Mouse (Mus musculus) liver, embryonic 15.5 days (tissue): ENCODE measurements around the gene Ly9. TPM values are rescaled to one million over a fixed set of nuclear protein-coding genes. Genes with fewer than 3 reads are reported as not detected.

Experiments used
- ATAC-seq: fragments of 200-750 bp; cut with Nextera tagmentation; 2 replicates; pipeline ENCODE4 v1.8.0; 2017; ENCODE audit warnings: moderate number of reproducible peaks, mild to moderate bottlenecking, moderate library complexity; ENCODE audit not compliant: insufficient read depth
- H3K27ac ChIP-seq: fragments of 300-500 bp; sonication (generic); replicated peaks from 2 replicates; pipeline ENCODE4 v1.5.1; 2015; ENCODE audit warnings: mild to moderate bottlenecking, inconsistent platforms
- H3K27me3 ChIP-seq: fragments of 300-500 bp; sonication (generic); 2 replicates; pipeline ENCODE4 v1.6.1; 2015; ENCODE audit warnings: mild to moderate bottlenecking, inconsistent platforms
- H3K36me3 ChIP-seq: fragments of 300-500 bp; sonication (generic); replicated peaks from 2 replicates; pipeline ENCODE4 v1.6.1; 2015; ENCODE audit warnings: moderate library complexity, mild to moderate bottlenecking, inconsistent platforms
- H3K4me1 ChIP-seq: fragments of 300-500 bp; sonication (generic); replicated peaks from 2 replicates; pipeline ENCODE4 v1.6.1; 2015; ENCODE audit warnings: inconsistent platforms
- H3K4me2 ChIP-seq: fragments of 300-500 bp; sonication (generic); 2 replicates; pipeline ENCODE4 v1.6.1; 2015; ENCODE audit warnings: moderate library complexity, mild to moderate bottlenecking, inconsistent platforms
- H3K4me3 ChIP-seq: fragments of 300-500 bp; sonication (generic); replicated peaks from 2 replicates; pipeline ENCODE4 v1.5.1; 2015; ENCODE audit warnings: mild to moderate bottlenecking, inconsistent platforms
- H3K9ac ChIP-seq: fragments of 300-500 bp; sonication (generic); 2 replicates; pipeline ENCODE4 v1.6.1; 2015; ENCODE audit warnings: moderate library complexity, mild to moderate bottlenecking, inconsistent platforms
- H3K9me3 ChIP-seq: fragments of 300-500 bp; sonication (generic); replicated peaks from 2 replicates; pipeline ENCODE4 v1.6.1; 2016; ENCODE audit warnings: inconsistent platforms
- WGBS: fragments of 180-500 bp; shearing (Covaris S2); methylation state at CpG from one replicate; pipeline ENCODE4 v1.1.7; 2015; ENCODE audit warnings: mixed read lengths; ENCODE audit not compliant: insufficient replicate concordance; 5-methylcytosine and 5-hydroxymethylcytosine counted together
- polyA plus RNA-seq: library from polyadenylated mRNA; unstranded; fragments of >200 nt; fragmentation: Nextera tagmentation; extraction: Ambion mirVana; gene quantifications from 2 replicates; pipeline ENCODE4 v1.2.1, GENCODE M21; 2015

The Ly9 gene
- polyA plus RNA-seq, 1 experiment from 2014 or later = 1.3 TPM

DNA sequence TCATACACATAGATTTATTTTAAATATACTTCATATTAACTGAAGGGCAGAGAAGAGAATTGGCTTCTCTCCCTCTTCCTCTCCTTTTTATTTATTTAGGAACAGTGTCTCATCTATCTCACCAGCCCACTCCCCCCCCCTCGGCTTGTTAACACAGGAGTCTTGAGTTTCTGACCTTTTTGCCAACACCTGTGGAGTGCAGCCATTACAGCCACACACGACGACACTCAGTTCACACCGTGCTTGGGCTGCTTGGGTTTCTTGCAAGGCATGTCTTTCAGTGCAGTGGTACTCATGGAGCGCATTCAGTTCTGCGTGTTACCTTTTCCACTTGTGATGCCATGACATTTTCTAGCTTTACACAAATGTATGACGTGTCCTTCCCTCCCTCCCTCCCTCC is 22.8 kb upstream of the Ly9 start:
- Histone ChIP-seq H3K36me3 (no peaks in the 10 kb centered on the region), H3K4me3 (no peak overlapping the region), H3K9me3 (no peaks in the 10 kb centered on the region), H3K9ac (no peak overlapping the region), H3K4me1 (no peaks in the 10 kb centered on the region), H3K4me2 (no peak overlapping the region), H3K27ac (no peak overlapping the region), H3K27me3 (no peaks in the 10 kb centered on the region)
- no peak for ATAC-seq
- 64% methylated on average over 7 of the region's 7 CpGs for WGBS

- Histone ChIP-seq H3K9ac (no peak overlapping the region), H3K36me3 (no peaks in the 10 kb centered on the region), H3K9me3 (no peaks in the 10 kb centered on the region), H3K4me2 (no peak overlapping the region), H3K27ac (no peak overlapping the region), H3K27me3 (no peaks in the 10 kb centered on the region), H3K4me1 (no peaks in the 10 kb centered on the region), H3K4me3 (no peak overlapping the region)
- 30% methylated on average over 6 of the region's 6 CpGs for WGBS
- no peak for ATAC-seq
These were observed 22.0 kb upstream of the Ly9 start for GRCm38 (mm10) chr1:171629168-171629567.

- no peak overlapping the region for H3K27ac ChIP-seq
- no peak for ATAC-seq
- no peaks in the 10 kb centered on the region for H3K4me1 ChIP-seq
- H3K9me3 ChIP-seq = no peaks in the 10 kb centered on the region
- no peak overlapping the region for H3K4me3 ChIP-seq
- no peaks in the 10 kb centered on the region for H3K36me3 ChIP-seq
- H3K9ac ChIP-seq = no peak overlapping the region
- no peaks in the 10 kb centered on the region for H3K27me3 ChIP-seq
- 42% methylated on average over 3 of the region's 3 CpGs for WGBS
- no peak overlapping the region for H3K4me2 ChIP-seq
These were observed 20.6 kb upstream of the Ly9 start for GRCm38 (mm10) chr1:171627801-171628200.

DNA sequence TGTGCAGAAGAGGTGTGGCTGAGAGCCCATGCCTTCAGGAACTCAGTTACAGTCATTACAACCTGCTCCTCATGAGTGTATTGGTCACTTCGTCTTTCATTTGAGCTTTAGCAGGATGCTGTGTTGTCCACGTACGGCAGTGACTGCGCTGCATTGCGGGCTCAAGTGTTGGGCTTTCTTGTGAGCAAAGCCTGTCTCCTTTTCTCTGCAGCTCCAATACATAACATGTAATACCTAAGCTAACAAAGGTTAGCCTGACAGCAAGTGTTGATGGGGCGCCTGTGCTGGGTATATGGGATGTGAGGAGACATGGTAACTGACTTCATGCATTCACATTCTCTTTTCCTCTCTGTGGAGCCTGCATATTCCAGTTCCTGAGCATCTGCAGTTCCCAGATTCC is 12.9 kb upstream of the Ly9 start:
- Histone ChIP-seq H3K4me3 (no peak overlapping the region), H3K4me1 (no peaks in the 10 kb centered on the region), H3K9ac (no peak overlapping the region), H3K36me3 (no peaks in the 10 kb centered on the region), H3K27ac (no peak overlapping the region), H3K27me3 (no peaks in the 10 kb centered on the region), H3K9me3 (no peaks in the 10 kb centered on the region), H3K4me2 (no peak overlapping the region)
- ATAC-seq = no peak
- WGBS = 63% methylated on average over 6 of the region's 6 CpGs

DNA sequence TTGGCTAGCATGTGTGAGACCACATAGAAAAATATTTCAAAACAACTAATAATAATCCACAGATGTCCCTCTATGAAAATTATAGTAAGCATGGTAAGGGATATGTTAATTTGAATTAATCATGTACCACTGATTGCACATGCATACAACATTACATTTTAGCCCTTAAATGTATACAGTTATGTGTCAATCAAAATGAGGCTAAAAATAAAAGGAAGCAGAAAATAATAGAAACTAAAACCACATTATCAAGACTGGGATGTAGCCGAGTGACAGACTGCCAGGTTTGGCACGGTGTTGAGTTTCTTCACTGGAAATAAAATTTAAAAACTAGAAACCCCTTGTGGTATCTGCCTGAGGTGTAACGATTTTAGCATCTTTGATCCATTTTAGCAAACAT is 12.4 kb upstream of the Ly9 start:
- H3K9ac ChIP-seq = no peak overlapping the region
- no peaks in the 10 kb centered on the region for H3K9me3 ChIP-seq
- no peak for ATAC-seq
- H3K4me1 ChIP-seq = no peaks in the 10 kb centered on the region
- H3K4me2 ChIP-seq = no peak overlapping the region
- no peaks in the 10 kb centered on the region for H3K36me3 ChIP-seq
- no peak overlapping the region for H3K27ac ChIP-seq
- H3K4me3 ChIP-seq = no peak overlapping the region
- WGBS = 35% methylated on average over 3 of the region's 3 CpGs
- H3K27me3 ChIP-seq = no peaks in the 10 kb centered on the region

DNA sequence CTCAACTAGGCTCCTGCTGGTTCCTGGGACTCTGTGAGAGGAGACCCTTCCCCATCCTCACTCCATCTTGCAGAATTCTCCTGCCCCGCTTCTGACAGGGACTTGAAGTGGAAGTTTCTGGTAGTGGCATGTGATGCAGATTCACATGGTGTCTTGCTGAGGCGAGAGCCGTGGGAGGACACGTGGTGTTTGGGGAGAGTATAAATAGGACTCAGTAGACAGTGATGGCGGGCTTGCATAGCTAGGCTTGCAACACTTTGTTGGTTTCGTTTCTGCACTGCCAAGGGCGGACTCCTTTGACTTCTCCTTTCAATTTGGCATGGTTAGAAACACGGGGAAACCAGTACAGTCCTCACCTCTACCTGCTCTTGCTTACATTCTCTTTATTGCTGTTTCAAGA is 11.8 kb upstream of the Ly9 start:
- no peaks in the 10 kb centered on the region for H3K9me3 ChIP-seq
- H3K27me3 ChIP-seq = no peaks in the 10 kb centered on the region
- no peak overlapping the region for H3K9ac ChIP-seq
- H3K4me1 ChIP-seq = no peaks in the 10 kb centered on the region
- no peak overlapping the region for H3K27ac ChIP-seq
- WGBS = 43% methylated on average over 8 of the region's 8 CpGs
- H3K4me2 ChIP-seq = no peak overlapping the region
- peak; percentile 44 for ATAC-seq
- H3K36me3 ChIP-seq = no peaks in the 10 kb centered on the region
- no peak overlapping the region for H3K4me3 ChIP-seq

DNA sequence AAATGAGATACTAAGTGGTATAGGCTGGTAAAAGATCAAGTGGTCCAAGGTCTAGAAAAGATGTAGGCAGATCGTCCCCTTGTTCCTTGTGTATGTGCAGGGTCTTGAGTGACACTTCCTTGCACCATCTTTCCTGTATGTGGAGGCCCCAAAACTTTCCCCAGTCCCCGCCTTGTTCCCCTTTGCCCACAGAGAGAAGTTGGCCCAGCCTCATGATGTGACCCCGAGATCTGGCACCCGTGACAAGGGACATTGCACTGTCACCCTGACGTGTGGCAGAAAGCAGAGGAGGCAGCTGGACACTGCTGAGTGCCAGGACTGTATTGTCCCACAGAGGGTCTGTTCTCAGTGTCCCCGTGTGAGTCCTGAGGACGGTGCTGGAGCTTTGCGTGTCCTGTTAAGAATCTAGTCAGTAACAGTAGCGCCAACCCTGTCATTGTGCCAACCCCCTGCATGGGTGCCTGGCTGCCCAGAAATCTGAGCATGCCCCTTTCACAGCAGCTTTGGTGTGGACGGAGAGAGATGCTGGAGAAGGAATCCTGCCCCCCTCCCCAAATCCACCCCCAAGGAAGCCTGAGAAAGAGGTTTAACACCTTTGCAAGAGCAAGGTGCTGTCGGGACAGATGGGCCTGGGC is 9.8 kb upstream of the Ly9 start:
- no peak overlapping the region for H3K9ac ChIP-seq
- H3K4me3 ChIP-seq = no peak overlapping the region
- 50% methylated on average over 11 of the region's 11 CpGs for WGBS
- no peak overlapping the region for H3K4me2 ChIP-seq
- H3K27ac ChIP-seq = no peak overlapping the region
- no peaks in the 10 kb centered on the region for H3K27me3 ChIP-seq
- H3K36me3 ChIP-seq = no peaks in the 10 kb centered on the region
- H3K9me3 ChIP-seq = no peaks in the 10 kb centered on the region
- ATAC-seq = no peak
- H3K4me1 ChIP-seq = no peaks in the 10 kb centered on the region

- no peak for ATAC-seq
- Histone ChIP-seq H3K9ac (no peak overlapping the region), H3K4me2 (no peak overlapping the region), H3K4me1 (no peaks in the 10 kb centered on the region), H3K9me3 (no peaks in the 10 kb centered on the region), H3K36me3 (no peaks in the 10 kb centered on the region), H3K27me3 (no peaks in the 10 kb centered on the region), H3K27ac (no peak overlapping the region), H3K4me3 (no peak overlapping the region)
- 6% methylated on average over 2 of the region's 2 CpGs for WGBS
These were observed 6.8 kb upstream of the Ly9 start for GRCm38 (mm10) chr1:171613962-171614361.

- H3K4me3 ChIP-seq = no peak overlapping the region
- H3K4me1 ChIP-seq = no peaks in the 10 kb centered on the region
- H3K36me3 ChIP-seq = no peaks in the 10 kb centered on the region
- H3K9ac ChIP-seq = no peak overlapping the region
- no peak overlapping the region for H3K27ac ChIP-seq
- ATAC-seq = no peak
- 25% methylated on average over 1 of the region's 1 CpGs for WGBS
- H3K27me3 ChIP-seq = no peaks in the 10 kb centered on the region
- H3K9me3 ChIP-seq = no peaks in the 10 kb centered on the region
- H3K4me2 ChIP-seq = no peak overlapping the region
These were observed 3.6 kb upstream of the Ly9 start for GRCm38 (mm10) chr1:171610781-171611180.

GRCm38 (mm10) chr1:171610026-171610425 is 2.8 kb upstream of the Ly9 start:
- Histone ChIP-seq H3K9ac (no peak overlapping the region), H3K4me1 (no peaks in the 10 kb centered on the region), H3K27ac (no peak overlapping the region), H3K27me3 (no peaks in the 10 kb centered on the region), H3K4me2 (no peak overlapping the region), H3K4me3 (no peak overlapping the region), H3K36me3 (no peaks in the 10 kb centered on the region), H3K9me3 (no peaks in the 10 kb centered on the region)
- 81% methylated on average over 2 of the region's 2 CpGs for WGBS
- no peak for ATAC-seq

GRCm38 (mm10) chr1:171606656-171607055 is 554 bp downstream of the Ly9 start:
- no peak for ATAC-seq
- H3K9ac ChIP-seq = no peak overlapping the region
- H3K4me2 ChIP-seq = no peak overlapping the region
- H3K27me3 ChIP-seq = no peaks in the 10 kb centered on the region
- H3K9me3 ChIP-seq = no peaks in the 10 kb centered on the region
- WGBS = 60% methylated on average over 3 of the region's 3 CpGs
- H3K27ac ChIP-seq = no peak overlapping the region
- H3K36me3 ChIP-seq = no peaks in the 10 kb centered on the region
- H3K4me3 ChIP-seq = no peak overlapping the region
- no peaks in the 10 kb centered on the region for H3K4me1 ChIP-seq

DNA sequence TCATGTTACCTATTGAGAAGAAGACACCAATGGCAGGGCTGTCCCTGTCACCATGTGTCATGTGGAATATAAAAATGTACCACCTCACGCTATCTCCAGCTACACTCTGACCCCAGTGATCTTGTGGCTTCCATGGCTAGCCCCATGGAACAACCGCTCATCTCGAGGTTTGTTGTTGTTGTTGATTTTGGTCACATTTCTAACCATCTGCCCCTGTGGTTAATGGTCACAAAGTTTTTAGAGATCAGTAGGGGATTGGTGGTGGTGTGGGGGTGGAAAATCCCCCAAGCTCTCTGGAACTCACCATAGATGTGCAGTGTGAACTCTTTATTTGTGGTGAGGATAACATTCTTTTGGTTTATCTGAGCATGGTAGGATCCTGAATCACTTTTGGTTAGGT is 2.5 kb downstream of the Ly9 start:
- H3K4me3 ChIP-seq = no peak overlapping the region
- H3K27me3 ChIP-seq = no peaks in the 10 kb centered on the region
- no peak overlapping the region for H3K4me2 ChIP-seq
- no peaks in the 10 kb centered on the region for H3K4me1 ChIP-seq
- no peak for ATAC-seq
- no peaks in the 10 kb centered on the region for H3K36me3 ChIP-seq
- no peaks in the 10 kb centered on the region for H3K9me3 ChIP-seq
- 53% methylated on average over 3 of the region's 3 CpGs for WGBS
- H3K27ac ChIP-seq = no peak overlapping the region
- no peak overlapping the region for H3K9ac ChIP-seq
